Mouse (Mus musculus) CH12.LX (cell line): Measurements from ENCODE around the gene Olfr223.

Source experiments
- CTCF ChIP-seq, 2 experiments: IDR thresholded peaks in 1 of 2; conservative IDR thresholded peaks in 1 of 2; 2 replicates each; pipeline ENCODE4 v1.5.1; 2011 to 2012; ENCODE audit warnings: low read depth in 2 of 2, low read length in 2 of 2, improper control_type of control experiment in 1 of 2, inconsistent platforms in 1 of 2, mild to moderate bottlenecking in 1 of 2, moderate library complexity in 1 of 2
- E2F4 ChIP-seq: IDR thresholded peaks from 2 replicates; pipeline ENCODE4 v1.6.1; 2011; ENCODE audit warnings: low read depth, low read length, improper control_type of control experiment; ENCODE audit not compliant: insufficient replicate concordance
- ELF1 ChIP-seq: IDR thresholded peaks from 2 replicates; pipeline ENCODE4 v1.6.1; 2014; ENCODE audit warnings: low read depth, mild to moderate bottlenecking, inconsistent platforms, low read length, improper control_type of control experiment
- KAT2A ChIP-seq: IDR thresholded peaks from 2 replicates; pipeline ENCODE4 v1.6.1; 2012; ENCODE audit warnings: low read length, improper control_type of control experiment, inconsistent platforms; ENCODE audit not compliant: insufficient replicate concordance
- MXI1 ChIP-seq: IDR thresholded peaks from 2 replicates; pipeline ENCODE4 v1.6.1; 2011; ENCODE audit warnings: mild to moderate bottlenecking, low read depth, low read length, improper control_type of control experiment
- MYC ChIP-seq: IDR thresholded peaks from 2 replicates; pipeline ENCODE4 v1.6.1; 2011; ENCODE audit warnings: low read depth, mild to moderate bottlenecking, improper control_type of control experiment, low read length
- POLR2A ChIP-seq: IDR thresholded peaks from 2 replicates; pipeline ENCODE4 v1.6.1; 2011; ENCODE audit warnings: low read depth, mild to moderate bottlenecking, improper control_type of control experiment, low read length
- POLR2AphosphoS2 ChIP-seq: IDR thresholded peaks from 2 replicates; pipeline ENCODE4 v1.6.1; 2011; ENCODE audit warnings: low read depth, low read length, improper control_type of control experiment
- ZNF384 ChIP-seq: IDR thresholded peaks from 2 replicates; pipeline ENCODE4 v1.6.1; 2012; ENCODE audit warnings: low read depth, low read length, improper control_type of control experiment, inconsistent platforms

- TF ChIP-seq POLR2AphosphoS2 (no peak), MYC (no peak), ELF1 (no peak), E2F4 (no peak), POLR2A (no peak), MXI1 (no peak), KAT2A (no peak), CTCF (conservative IDR thresholded peaks at IDR 0.05 in 1 of 2, IDR thresholded peaks at IDR 0.05 in 1 of 2; ENCODE audit: low read depth in 2 of 2, low read length in 2 of 2) (no peak), ZNF384 (no peak)
These were observed 49.7 kb downstream of the Olfr223 start for GRCm38 (mm10) chr11:59543376-59543775.
